Mouse (Mus musculus) heart, postnatal 4 days (tissue): Measurements from ENCODE around the gene Dok1. TPM values are rescaled to one million over a fixed set of nuclear protein-coding genes. Genes with fewer than 3 reads are reported as not detected.

Source experiments
- DNase-seq: peaks from one replicate; pipeline ENCODE4 v3.0.0; 2021
- total RNA-seq, 2 experiments: library from RNA; stranded (reverse); gene quantifications; 2 replicates each; pipeline ENCODE4 v1.2.3; 2021

The Dok1 gene
- total RNA-seq, 2 experiments from 2014 or later = 5.3 to 6.1 TPM

- DNase-seq = peak; percentile 37
These were observed 11.5 kb upstream of the Dok1 start for GRCm38 (mm10) chr6:83044742-83045141.

- DNase-seq = no peak
These were observed 10.7 kb upstream of the Dok1 start for GRCm38 (mm10) chr6:83043993-83044392.

GRCm38 (mm10) chr6:83043561-83043960, 10.3 kb upstream of the Dok1 start:
- no peak for DNase-seq

- DNase-seq = no peak
These were observed 7.3 kb upstream of the Dok1 start for GRCm38 (mm10) chr6:83040601-83041000.

- peak; percentile 92 for DNase-seq
These were observed 5.3 kb upstream of the Dok1 start for GRCm38 (mm10) chr6:83038496-83039012.

- no peak for DNase-seq
These were observed 3.9 kb upstream of the Dok1 start for GRCm38 (mm10) chr6:83037188-83037587.

GRCm38 (mm10) chr6:83034463-83035055, 1.3 kb upstream of the Dok1 start:
- DNase-seq = no peak

- DNase-seq = peak; percentile 49
These were observed 491 bp downstream of the Dok1 start for GRCm38 (mm10) chr6:83032769-83033191.

GRCm38 (mm10) chr6:83031921-83032590, 1.2 kb downstream of the Dok1 start:
- no peak for DNase-seq

- no peak for DNase-seq
These were observed 2.2 kb downstream of the Dok1 start for GRCm38 (mm10) chr6:83031111-83031510.

GRCm38 (mm10) chr6:83029777-83030176, 3.5 kb downstream of the Dok1 start:
- DNase-seq = no peak

GRCm38 (mm10) chr6:83027706-83028105, 5.6 kb downstream of the Dok1 start:
- DNase-seq = no peak

GRCm38 (mm10) chr6:83027293-83027692, 6.0 kb downstream of the Dok1 start:
- DNase-seq = no peak

- DNase-seq = no peak
These were observed 8.1 kb downstream of the Dok1 start for GRCm38 (mm10) chr6:83025221-83025620.

GRCm38 (mm10) chr6:83024421-83024820, 8.8 kb downstream of the Dok1 start:
- no peak for DNase-seq

- no peak for DNase-seq
These were observed 9.5 kb downstream of the Dok1 start for GRCm38 (mm10) chr6:83023786-83024185.

- DNase-seq = no peak
These were observed 10.3 kb downstream of the Dok1 start for GRCm38 (mm10) chr6:83023008-83023407.

- DNase-seq = no peak
These were observed 12.3 kb downstream of the Dok1 start for GRCm38 (mm10) chr6:83020836-83021593.

GRCm38 (mm10) chr6:83020121-83020520, 13.2 kb downstream of the Dok1 start:
- no peak for DNase-seq

- no peak for DNase-seq
These were observed 14.2 kb downstream of the Dok1 start for GRCm38 (mm10) chr6:83019044-83019443.

GRCm38 (mm10) chr6:83017190-83017589, 16.1 kb downstream of the Dok1 start:
- peak; percentile 56 for DNase-seq

GRCm38 (mm10) chr6:83015749-83016148, 17.5 kb downstream of the Dok1 start:
- no peak for DNase-seq
